Comparison of ENCODE assay signal across 8 mouse cellular contexts in the genomic region with DNA sequence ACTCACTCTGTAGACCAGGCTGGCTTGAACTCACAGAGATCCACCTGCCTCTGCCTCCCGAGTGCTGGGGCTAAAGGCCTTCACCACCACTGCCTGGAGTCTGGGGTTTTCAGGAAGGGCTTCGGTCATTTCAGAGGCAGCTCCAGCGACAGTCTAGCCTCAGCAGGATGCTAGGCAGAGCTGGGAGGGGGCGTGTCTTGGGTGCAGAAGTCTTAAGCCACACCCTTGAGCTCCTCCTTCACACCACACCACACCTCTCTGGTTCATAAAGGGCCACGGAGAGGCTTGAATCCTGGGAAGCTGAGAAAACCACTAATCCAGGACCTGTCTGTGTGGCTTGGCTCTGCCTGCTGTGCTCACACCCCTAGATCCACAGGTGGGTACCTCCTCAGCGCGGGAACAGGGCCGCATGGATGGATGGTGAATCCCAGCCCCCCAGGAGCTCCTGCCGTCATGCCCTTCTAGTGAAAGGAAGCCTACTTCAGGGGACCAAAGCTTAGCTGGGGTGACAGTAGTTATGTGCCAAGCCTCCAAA. TPM values are rescaled to one million over a fixed set of nuclear protein-coding genes. Genes with fewer than 3 reads are reported as not detected.
A peak's percentile ranks its signal among the peaks of the same experiment; 100 is the strongest.
DNase-seq lines count a peak whose midpoint lies in the region; ATAC-seq lines count a peak whose summit lies in the region.

A gene (plus strand): TSS at position 293 of the 535 bp plus-strand sequence.

- no peak within 1 kb of the TSS for H3K9ac ChIP-seq in embryonic facial prominence, embryonic 12.5 days
- no peak within 1 kb of the TSS for H3K9ac ChIP-seq in heart, embryonic 14.5 days (ENCODE audit: low read length)

- peaks cover 21% of the 10 kb centered on the region for H3K4me1 ChIP-seq in embryonic facial prominence, embryonic 12.5 days
- peaks cover under 1 to 3% of the 10 kb centered on the region in 2 experiments; a peak in 2 of 4 replicates for H3K4me1 ChIP-seq in heart, embryonic 14.5 days (ENCODE audit: control insufficient read depth in 2 of 2, insufficient read depth in 2 of 2, low read length in 2 of 2)

- no peak within 1 kb of the TSS for H3K4me3 ChIP-seq in embryonic facial prominence, embryonic 12.5 days
- H3K4me3 ChIP-seq in heart, embryonic 14.5 days (ENCODE audit: control insufficient read depth in 1 of 2, insufficient read depth in 1 of 2, low read depth in 1 of 2, low read length in 2 of 2) = no peak within 1 kb of the TSS
- no peak within 1 kb of the TSS for H3K4me3 ChIP-seq in macrophage (ENCODE audit: inconsistent target)

- H3K36me3 ChIP-seq in embryonic facial prominence, embryonic 12.5 days = no peaks in the 10 kb centered on the region
- no peaks in the 10 kb centered on the region for H3K36me3 ChIP-seq in heart, embryonic 14.5 days (ENCODE audit: control insufficient read depth, insufficient read depth, low read length)
- no peaks in the 10 kb centered on the region for H3K36me3 ChIP-seq in macrophage (ENCODE audit: inconsistent target)

- peak; percentile 50 for DNase-seq in urinary bladder, postnatal 14 days (ENCODE audit: low spot score)
- no peak for DNase-seq in urinary bladder, postnatal 4 days (ENCODE audit: low spot score in 2 of 2)
- DNase-seq in layer of hippocampus, postnatal 25 days (ENCODE audit: extremely low spot score in 1 of 2, low spot score in 1 of 2) = no peak
- no peak for DNase-seq in right cerebral cortex, postnatal 36 days (ENCODE audit: low spot score in 2 of 2)
- no peak for DNase-seq in urinary bladder, postnatal 10 days (ENCODE audit: low spot score)

- H3K79me2 ChIP-seq in macrophage (ENCODE audit: inconsistent target) = no peaks in the 10 kb centered on the region

- no peaks in the 10 kb centered on the region for H3K9me3 ChIP-seq in embryonic facial prominence, embryonic 12.5 days
- H3K9me3 ChIP-seq in heart, embryonic 14.5 days (ENCODE audit: control insufficient read depth, low read length) = peaks cover 5% of the 10 kb centered on the region; the same call in 1 of the 2 replicates

- H3K4me2 ChIP-seq in embryonic facial prominence, embryonic 12.5 days (replicated peaks) = 0 out of 2 replicates have a peak within 1 kb of the TSS, but pooled peaks have one; percentile 1
- H3K4me2 ChIP-seq in heart, embryonic 14.5 days (ENCODE audit: low read length) = no peak within 1 kb of the TSS

- no peak within 1 kb of the TSS for H3K27ac ChIP-seq in embryonic facial prominence, embryonic 12.5 days
- no peak within 1 kb of the TSS for H3K27ac ChIP-seq in heart, embryonic 14.5 days (replicated peaks in 1 of 2; ENCODE audit: control insufficient read depth in 1 of 2, insufficient read depth in 1 of 2, low read depth in 2 of 2, low read length in 2 of 2)
- H3K27ac ChIP-seq in macrophage = no peak within 1 kb of the TSS

- ATAC-seq in embryonic facial prominence, embryonic 12.5 days (ENCODE audit: insufficient number of reproducible peaks, insufficient read depth, low FRiP score, low TSS enrichment) = no peak
- ATAC-seq in heart, embryonic 14.5 days (ENCODE audit: insufficient number of reproducible peaks, insufficient read depth, low FRiP score, low read depth) = no peak

- no peaks in the 10 kb centered on the region for H3K27me3 ChIP-seq in embryonic facial prominence, embryonic 12.5 days
- H3K27me3 ChIP-seq in heart, embryonic 14.5 days (ENCODE audit: control insufficient read depth, insufficient read depth, low read length) = no peaks in the 10 kb centered on the region

- WGBS in embryonic facial prominence, embryonic 12.5 days = 26% methylated on average over 9 of the region's 9 CpGs
- WGBS in heart, embryonic 14.5 days = 23% methylated on average over 9 of the region's 9 CpGs
- 54% methylated on average over 9 of the region's 9 CpGs for WGBS in macrophage (ENCODE audit: missing documents)

RNA-seq across cellular contexts. Expression of the gene that starts here (rescaled TPM):
- polyA plus RNA-seq in embryonic facial prominence, embryonic 12.5 days (2016; fragmentation: Nextera tagmentation; extraction: Ambion mirVana) = 98.4 and 99.4 TPM in 2 replicates
- 33.2 and 34.9 TPM in 2 replicates for polyA plus RNA-seq in heart, embryonic 14.5 days (2014; fragmentation: Nextera tagmentation; extraction: Ambion mirVana)
- total RNA-seq in layer of hippocampus, postnatal 25 days (2021) = 100 to 1,000 TPM in 1 of 2 experiments, 10 to 100 TPM in 1; 100.0 to 102 TPM
- total RNA-seq in macrophage (2018; cell fraction: chromatin; rRNA removed) = 100 to 1,000 TPM in 25 of 26 experiments, 10 to 100 TPM in 1; 41.6 to 535 (median 288) TPM
- 100 to 1,000 TPM; 293 to 583 (median 414) TPM for total RNA-seq in macrophage (2018; cell fraction: cytosol; rRNA removed)
- total RNA-seq in macrophage (2018; cell fraction: nucleus; rRNA removed) = 100 to 1,000 TPM; 124 to 641 (median 427) TPM
- 256 to 2,039 TPM (median 562 TPM) in 3 replicates for polyA plus RNA-seq in macrophage (2018)
